Mouse (Mus musculus) embryonic fibroblast, embryonic 13.5 days (primary cell): ENCODE measurements around the gene Polr2c. TPM values are rescaled to one million over a fixed set of nuclear protein-coding genes. Genes with fewer than 3 reads are reported as not detected.

Experiments
- H3K27ac ChIP-seq: 2 replicates; pipeline ENCODE4 v1.5.1; 2012; ENCODE audit warnings: low read length, control low read depth, inconsistent platforms; ENCODE audit not compliant: insufficient read depth
- H3K4me1 ChIP-seq: 2 replicates; pipeline ENCODE4 v1.6.1; 2011; ENCODE audit warnings: low read length; ENCODE audit not compliant: control insufficient read depth, insufficient read depth
- H3K4me3 ChIP-seq: 2 replicates; pipeline ENCODE4 v1.5.1; 2011; ENCODE audit warnings: mild to moderate bottlenecking, control low read depth, low read length; ENCODE audit not compliant: insufficient read depth
- CTCF ChIP-seq: IDR thresholded peaks from 2 replicates; pipeline ENCODE4 v1.5.1; 2011; ENCODE audit warnings: mild to moderate bottlenecking, control low read depth, low read length, moderate library complexity, borderline replicate concordance; ENCODE audit not compliant: insufficient read depth
- POLR2A ChIP-seq: IDR thresholded peaks from 2 replicates; pipeline ENCODE4 v1.6.1; 2011; ENCODE audit warnings: low read depth, mild to moderate bottlenecking, control low read depth, low read length, moderate library complexity
- polyA plus RNA-seq: library from polyadenylated mRNA; stranded (reverse); fragments of >200 nt; gene quantifications from 2 replicates; pipeline ENCODE4 v1.2.4, GENCODE M21; 2011; ENCODE audit warnings: low read depth; ENCODE audit not compliant: missing spikeins, insufficient read length

Polr2c gene
- polyA plus RNA-seq, 1 experiment, result 84.6 TPM

GRCm38 (mm10) chr8:94919256-94919655, 62.0 kb downstream of the Polr2c start:
- TF ChIP-seq CTCF (no peak), POLR2A (no peak)
- H3K4me3 ChIP-seq, result no peak overlapping the region
- H3K27ac ChIP-seq, result no peak overlapping the region
- peaks cover 12% of the 10 kb centered on the region for H3K4me1 ChIP-seq

GRCm38 (mm10) chr8:94922176-94922575, 64.9 kb downstream of the Polr2c start:
- TF ChIP-seq POLR2A (no peak), CTCF (no peak)
- Histone ChIP-seq H3K4me1 (no peaks in the 10 kb centered on the region), H3K4me3 (no peak overlapping the region), H3K27ac (no peak overlapping the region)

GRCm38 (mm10) chr8:94922602-94923001, 65.4 kb downstream of the Polr2c start:
- no peaks in the 10 kb centered on the region for H3K4me1 ChIP-seq
- TF ChIP-seq POLR2A, result no peak
- TF ChIP-seq CTCF, result no peak
- no peak overlapping the region for H3K4me3 ChIP-seq
- no peak overlapping the region for H3K27ac ChIP-seq

Other genes with a start within 250 kb of the Polr2c start
- 89.0 and 100 TPM in 2 replicates for gene Arl2bp, start 190.8 kb upstream of the Polr2c start, polyA plus RNA-seq
- 0.60 TPM in 1 of 2 replicates, not detected in the other for gene Pllp, start 161.2 kb upstream of the Polr2c start, polyA plus RNA-seq
- not detected in 2 replicates for gene Ccl22, start 111.9 kb upstream of the Polr2c start, polyA plus RNA-seq
- 30.9 and 34.7 TPM in 2 replicates for gene Cx3cl1, start 85.4 kb upstream of the Polr2c start, polyA plus RNA-seq
- gene Ccl17, start 47.0 kb upstream of the Polr2c start, polyA plus RNA-seq, result not detected in 2 replicates
- 46.5 and 48.9 TPM in 2 replicates for gene Coq9, start 19.1 kb upstream of the Polr2c start, polyA plus RNA-seq
- 27.6 and 35.3 TPM in 2 replicates for gene Ciapin1, start 19.1 kb upstream of the Polr2c start, polyA plus RNA-seq
- gene Dok4, start 18.9 kb downstream of the Polr2c start, polyA plus RNA-seq, result 8.7 and 9.3 TPM in 2 replicates
- gene Ccdc102a, start 60.6 kb downstream of the Polr2c start, polyA plus RNA-seq, result 39.2 and 43.7 TPM in 2 replicates
- gene Adgrg5, start 66.2 kb downstream of the Polr2c start, polyA plus RNA-seq, result 0.49 and 0.63 TPM in 2 replicates
- 3.1 and 3.4 TPM in 2 replicates for gene Adgrg1, start 117.3 kb downstream of the Polr2c start, polyA plus RNA-seq
- gene Adgrg3, start 160.2 kb downstream of the Polr2c start, polyA plus RNA-seq, result not detected in 2 replicates
- not detected in 2 replicates for gene Drc7, start 197.7 kb downstream of the Polr2c start, polyA plus RNA-seq
- 6.8 and 9.0 TPM in 2 replicates for gene Katnb1, start 223.7 kb downstream of the Polr2c start, polyA plus RNA-seq